Comparison of ENCODE assay signal across 9 mouse cellular contexts in genomic region chr11:49108833-49109232, GRCm38 (mm10). TPM values are rescaled to one million over a fixed set of nuclear protein-coding genes. Genes with fewer than 3 reads are reported as not detected.
DNase-seq lines count a peak whose midpoint lies in the region; ATAC-seq and TF ChIP-seq lines count a peak whose summit lies in the region.
"Had no signal": no experiment of that assay in that cellular context is flagged by ENCODE, and none has a peak within 500 bp of the region (broad histone marks: within the 10 kb centered on the region; RNA-seq: fewer than 3 reads in every experiment).

No protein-coding gene starts in this region.

- no peak for TF ChIP-seq POLR2A in small intestine, adult 2 months (IDR thresholded peaks at IDR 0.05; ENCODE audit: low read depth, low read length)

- DNase-seq in cerebellum, postnatal 14 days = peak; percentile 8 to 37
- no peak for DNase-seq in cerebellum, adult 9-11 months
- peak; percentile 47 for DNase-seq in limb, embryonic 11.5 days (ENCODE audit: low spot score)
- DNase-seq in limb, embryonic 10.5 days (ENCODE audit: low spot score) = no peak
- DNase-seq in R1 (ENCODE audit: low read depth, low spot score) = peak; percentile 24
- DNase-seq in gastrocnemius, postnatal 25 days = no peak

- no peak overlapping the region for H3K4me2 ChIP-seq in limb, embryonic 11.5 days (ENCODE audit: low read depth, severe bottlenecking)
- H3K4me2 ChIP-seq in intestine, postnatal 0 days (replicated peaks; ENCODE audit: low read depth) = no peak overlapping the region

- no peak overlapping the region for H3K4me3 ChIP-seq in limb, embryonic 11.5 days (ENCODE audit: low read depth, low read length)
- H3K4me3 ChIP-seq in limb, embryonic 10.5 days = no peak overlapping the region
- H3K4me3 ChIP-seq in intestine, postnatal 0 days (ENCODE audit: low read depth, low read length) = no peak overlapping the region
- H3K4me3 ChIP-seq in small intestine, adult 2 months (ENCODE audit: low read depth, low read length) = no peak overlapping the region

- H3K27ac ChIP-seq in limb, embryonic 11.5 days (replicated peaks; ENCODE audit: low read depth, low read length) = no peak overlapping the region
- H3K27ac ChIP-seq in limb, embryonic 10.5 days = no peak overlapping the region
- no peak overlapping the region for H3K27ac ChIP-seq in intestine, postnatal 0 days (ENCODE audit: low read depth, low read length)
- H3K27ac ChIP-seq in small intestine, adult 2 months (ENCODE audit: insufficient read depth, low read depth, low read length) = no peak overlapping the region

- H3K9ac ChIP-seq in limb, embryonic 11.5 days (ENCODE audit: low read length) = no peak overlapping the region
- no peak overlapping the region for H3K9ac ChIP-seq in intestine, postnatal 0 days (ENCODE audit: low read depth, low read length)

- ATAC-seq in limb, embryonic 11.5 days (ENCODE audit: insufficient number of reproducible peaks, low FRiP score, low TSS enrichment, low read depth) = no peak
- no peak for ATAC-seq in intestine, postnatal 0 days

- peak; percentile 75 for TF ChIP-seq CTCF in intestine, postnatal 0 days (IDR thresholded peaks at IDR 0.05; ENCODE audit: low read depth)
- TF ChIP-seq CTCF in small intestine, adult 2 months (IDR thresholded peaks at IDR 0.05; ENCODE audit: extremely low read depth, insufficient read length, insufficient replicate concordance, low read depth, low read length) = peak; percentile 52; the same call in 1 of the 2 replicates

- H3K4me1 ChIP-seq in limb, embryonic 11.5 days (ENCODE audit: control insufficient read depth, insufficient read depth, low read length) = no peaks in the 10 kb centered on the region
- H3K4me1 ChIP-seq in limb, embryonic 10.5 days = peaks cover 4% of the 10 kb centered on the region; the same call in 1 of the 2 replicates
- H3K4me1 ChIP-seq in intestine, postnatal 0 days (replicated peaks; ENCODE audit: control insufficient read depth, insufficient read depth, low read length) = no peaks in the 10 kb centered on the region
- H3K4me1 ChIP-seq in small intestine, adult 2 months (ENCODE audit: control insufficient read depth, insufficient read depth, insufficient read length, low read length) = peaks cover 4% of the 10 kb centered on the region; the same call in 1 of the 2 replicates

- no peaks in the 10 kb centered on the region for H3K27me3 ChIP-seq in limb, embryonic 11.5 days (ENCODE audit: control insufficient read depth, insufficient read depth, low read length)
- H3K27me3 ChIP-seq in limb, embryonic 10.5 days (ENCODE audit: low read depth, poor library complexity, severe bottlenecking) = no peaks in the 10 kb centered on the region
- no peaks in the 10 kb centered on the region for H3K27me3 ChIP-seq in intestine, postnatal 0 days (replicated peaks; ENCODE audit: control insufficient read depth, insufficient read depth, low read length)
- H3K27me3 ChIP-seq in small intestine, adult 2 months (ENCODE audit: control insufficient read depth, insufficient read depth, low read length) = 0 out of 2 replicates have a peak, but pooled peaks cover 4% of the 10 kb centered on the region

- WGBS in limb, embryonic 11.5 days = 19% methylated on average over 1 of the region's 1 CpGs
- WGBS in limb, embryonic 10.5 days = 33% methylated on average over 1 of the region's 1 CpGs
- WGBS in intestine, postnatal 0 days = 55% methylated on average over 1 of the region's 1 CpGs
- 71% methylated on average over 1 of the region's 1 CpGs for WGBS in small intestine, adult 2 months

- no peaks in the 10 kb centered on the region for H3K36me3 ChIP-seq in limb, embryonic 11.5 days (ENCODE audit: control insufficient read depth, insufficient read depth, low read length)
- no peaks in the 10 kb centered on the region for H3K36me3 ChIP-seq in limb, embryonic 10.5 days
- no peaks in the 10 kb centered on the region for H3K36me3 ChIP-seq in intestine, postnatal 0 days (ENCODE audit: control insufficient read depth, insufficient read depth)
- no peaks in the 10 kb centered on the region for H3K36me3 ChIP-seq in small intestine, adult 2 months (ENCODE audit: control insufficient read depth, insufficient read depth, low read length)

- no peaks in the 10 kb centered on the region for H3K9me3 ChIP-seq in limb, embryonic 11.5 days (ENCODE audit: control insufficient read depth, low read length)
- H3K9me3 ChIP-seq in limb, embryonic 10.5 days (replicated peaks) = no peaks in the 10 kb centered on the region
- H3K9me3 ChIP-seq in intestine, postnatal 0 days (ENCODE audit: control insufficient read depth) = no peaks in the 10 kb centered on the region

RNA-seq across cellular contexts. Expression of gene Olfr1396, which starts 5.8 kb away (rescaled TPM):
- polyA plus RNA-seq in limb, embryonic 11.5 days (2014; fragmentation: Nextera tagmentation; extraction: Ambion mirVana) = not detected in 2 replicates
- polyA plus RNA-seq in limb, embryonic 10.5 days (2016; fragmentation: Nextera tagmentation; extraction: Ambion mirVana) = not detected in 2 replicates
- 0.04 TPM in 1 of 2 replicates, not detected in the other for polyA plus RNA-seq in intestine, postnatal 0 days (2015; fragmentation: Nextera tagmentation; extraction: Ambion mirVana)
- 0.13 TPM in 1 of 2 replicates, not detected in the other for polyA plus RNA-seq in small intestine, adult 2 months (2012; rRNA removed)
- not detected for total RNA-seq in gastrocnemius, postnatal 25 days (2021)

RNA-seq across cellular contexts. Expression of gene Ifi47, which starts 32.4 kb away (rescaled TPM):
- 0.51 and 0.61 TPM in 2 replicates for polyA plus RNA-seq in limb, embryonic 11.5 days (2014; fragmentation: Nextera tagmentation; extraction: Ambion mirVana)
- 0.45 and 0.49 TPM in 2 replicates for polyA plus RNA-seq in limb, embryonic 10.5 days (2016; fragmentation: Nextera tagmentation; extraction: Ambion mirVana)
- polyA plus RNA-seq in intestine, postnatal 0 days (2015; fragmentation: Nextera tagmentation; extraction: Ambion mirVana) = 29.2 and 29.5 TPM in 2 replicates
- 2.7 and 8.7 TPM in 2 replicates for polyA plus RNA-seq in small intestine, adult 2 months (2012; rRNA removed)
- 1 to 10 TPM in 1 of 2 experiments, under 1 TPM in 1; 0.56 to 1.1 TPM for total RNA-seq in gastrocnemius, postnatal 25 days (2021)

RNA-seq across cellular contexts. Expression of gene Olfr1395, which starts 33.2 kb away (rescaled TPM):
- polyA plus RNA-seq in limb, embryonic 11.5 days (2014; fragmentation: Nextera tagmentation; extraction: Ambion mirVana) = not detected in 2 replicates
- not detected in 2 replicates for polyA plus RNA-seq in limb, embryonic 10.5 days (2016; fragmentation: Nextera tagmentation; extraction: Ambion mirVana)
- polyA plus RNA-seq in intestine, postnatal 0 days (2015; fragmentation: Nextera tagmentation; extraction: Ambion mirVana) = not detected in 2 replicates
- polyA plus RNA-seq in small intestine, adult 2 months (2012; rRNA removed) = not detected in 2 replicates
- not detected for total RNA-seq in gastrocnemius, postnatal 25 days (2021)
- total RNA-seq: heart, postnatal 10 days had no signal

RNA-seq across cellular contexts. Expression of gene Tgtp2, which starts 44.8 kb away (rescaled TPM):
- not detected in 2 replicates for polyA plus RNA-seq in limb, embryonic 11.5 days (2014; fragmentation: Nextera tagmentation; extraction: Ambion mirVana)
- polyA plus RNA-seq in limb, embryonic 10.5 days (2016; fragmentation: Nextera tagmentation; extraction: Ambion mirVana) = not detected in 2 replicates
- polyA plus RNA-seq in intestine, postnatal 0 days (2015; fragmentation: Nextera tagmentation; extraction: Ambion mirVana) = 2.7 and 2.8 TPM in 2 replicates
- 0.72 and 1.8 TPM in 2 replicates for polyA plus RNA-seq in small intestine, adult 2 months (2012; rRNA removed)
- under 1 TPM; 0.28 to 0.38 TPM for total RNA-seq in gastrocnemius, postnatal 25 days (2021)
- total RNA-seq: heart, postnatal 10 days had no signal

RNA-seq across cellular contexts. Expression of gene Olfr1394, which starts 45.3 kb away (rescaled TPM):
- polyA plus RNA-seq in limb, embryonic 11.5 days (2014; fragmentation: Nextera tagmentation; extraction: Ambion mirVana) = not detected in 2 replicates
- polyA plus RNA-seq in limb, embryonic 10.5 days (2016; fragmentation: Nextera tagmentation; extraction: Ambion mirVana) = not detected in 2 replicates
- polyA plus RNA-seq in intestine, postnatal 0 days (2015; fragmentation: Nextera tagmentation; extraction: Ambion mirVana) = not detected in 2 replicates
- polyA plus RNA-seq in small intestine, adult 2 months (2012; rRNA removed) = not detected in 2 replicates
- not detected for total RNA-seq in gastrocnemius, postnatal 25 days (2021)
- total RNA-seq: heart, postnatal 10 days had no signal

Comparison
In these comparisons a context has a peak if more than half of its experiments do, and no peak if none do; other contexts are left out.
1. DNase-seq: peak in cerebellum, postnatal 14 days (2 of 2), limb, embryonic 11.5 days (single experiment) and R1 (single experiment); none in cerebellum, adult 9-11 months (single experiment), limb, embryonic 10.5 days (single experiment) and gastrocnemius, postnatal 25 days (single experiment).